Mouse (Mus musculus): Measurements from ENCODE around the gene Sik1.

Gene Sik1

DNA sequence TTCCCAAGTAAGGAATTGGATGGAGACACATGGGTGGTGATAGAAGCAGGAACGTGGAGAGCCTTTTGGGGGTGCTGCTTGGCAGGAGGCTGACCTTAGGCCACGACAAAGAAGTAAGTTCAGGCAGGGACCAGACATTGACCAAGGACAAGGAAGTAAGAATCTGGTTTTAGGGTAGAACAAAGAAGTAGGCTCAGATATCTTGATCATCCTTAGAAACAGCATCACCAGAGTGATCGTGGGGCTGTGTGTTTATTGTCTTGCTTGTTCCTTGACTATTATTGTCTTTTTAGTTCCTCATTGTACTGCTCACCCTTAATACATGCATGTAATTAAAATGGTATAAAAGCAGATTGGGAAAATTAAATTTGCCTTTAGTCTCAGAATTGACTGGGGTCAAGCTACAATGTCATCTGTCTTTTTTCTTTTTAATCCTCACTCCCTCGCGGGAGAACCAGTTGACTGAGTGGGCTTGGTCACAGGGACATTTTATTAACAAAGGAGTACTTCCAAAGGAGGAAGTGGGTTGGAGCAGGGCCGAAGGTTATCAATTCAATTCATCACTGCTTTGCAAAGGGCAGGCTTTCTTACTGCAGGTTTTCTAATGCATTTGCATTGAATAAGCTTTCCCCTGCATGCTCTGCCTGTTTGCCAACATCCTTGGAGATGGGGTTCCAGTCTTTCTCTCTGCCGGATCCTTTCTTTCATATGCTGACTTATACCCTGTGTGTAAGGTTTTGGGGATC lies 53.2 kb downstream of the Sik1 start:
- no peak for DNase-seq

DNA sequence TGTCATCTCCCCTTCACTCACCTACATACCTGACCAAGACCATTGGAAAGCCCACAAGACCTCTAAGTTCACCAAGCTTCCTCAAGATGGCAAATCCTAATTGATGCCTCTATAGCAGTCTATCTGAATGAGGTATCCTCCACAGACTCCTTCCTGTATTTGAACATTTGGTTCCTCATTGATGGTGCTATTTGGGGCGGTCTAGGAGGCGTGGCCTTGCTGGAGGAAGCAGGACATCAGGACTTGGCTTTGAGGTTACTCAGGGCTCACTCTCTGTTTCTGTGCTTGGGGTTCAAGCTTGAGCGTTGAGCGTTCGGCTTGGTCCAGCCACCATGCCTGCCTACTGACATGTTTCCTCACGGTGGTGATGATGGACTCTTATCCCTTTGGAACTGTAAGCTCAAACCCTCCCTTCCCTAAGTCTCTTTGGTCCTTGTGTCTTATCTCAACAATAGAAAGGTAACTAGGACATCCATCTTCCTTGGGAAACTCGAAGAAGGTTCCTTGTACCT lies 54.7 kb downstream of the Sik1 start:
- DNase-seq: no peak

DNA sequence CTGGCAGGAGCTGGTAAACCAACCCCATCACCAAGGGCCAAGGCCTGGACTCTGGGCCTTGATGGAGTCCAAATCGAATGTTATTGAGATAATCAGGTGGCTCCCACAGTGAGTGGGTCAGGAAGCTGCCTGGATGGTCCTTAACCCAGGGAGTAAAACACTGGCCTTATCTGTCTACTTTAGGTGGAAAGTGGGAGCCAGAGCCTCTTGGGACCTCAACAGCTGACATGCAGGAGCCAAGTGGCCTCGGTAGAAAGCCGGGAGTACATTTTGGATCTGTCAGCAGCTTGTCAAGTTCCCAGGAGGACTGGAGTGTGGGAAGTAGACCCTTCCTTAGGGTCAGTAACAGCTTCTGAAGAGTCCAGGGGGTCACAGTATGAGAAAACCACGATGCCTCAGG lies 59.7 kb downstream of the Sik1 start:
- no peak for DNase-seq

Data from retina, postnatal 1 day (tissue).